Mouse (Mus musculus): Measurements from ENCODE around the gene Cyp11a1.

DNA sequence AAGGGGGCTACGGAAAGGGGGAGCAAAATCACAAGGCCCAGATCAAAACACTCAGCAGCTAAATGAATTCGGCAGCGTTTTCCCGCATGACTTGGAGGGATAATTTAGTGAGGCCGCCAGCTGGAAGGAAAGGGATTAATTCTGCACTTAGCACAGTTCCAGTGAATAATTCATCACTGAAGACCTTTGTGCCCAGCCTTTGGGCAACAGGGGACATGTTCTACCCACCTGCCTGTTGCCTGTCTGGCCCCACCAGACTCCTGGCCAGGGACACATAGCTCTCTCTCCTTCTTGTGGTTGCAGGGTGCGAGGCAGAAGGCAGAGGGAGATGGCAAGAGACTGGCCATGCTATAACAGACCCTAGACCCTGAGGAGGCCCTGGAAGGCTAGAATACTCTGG lies 59.3 kb downstream of the Cyp11a1 start:
- TF ChIP-seq POLR2A (IDR thresholded peaks at IDR 0.05; ENCODE audit: low read depth, low read length) (no peak), CTCF (IDR thresholded peaks at IDR 0.05; ENCODE audit: extremely low read depth, insufficient read length, insufficient replicate concordance, low read depth, low read length) (no peak)
